In the genomic region with DNA sequence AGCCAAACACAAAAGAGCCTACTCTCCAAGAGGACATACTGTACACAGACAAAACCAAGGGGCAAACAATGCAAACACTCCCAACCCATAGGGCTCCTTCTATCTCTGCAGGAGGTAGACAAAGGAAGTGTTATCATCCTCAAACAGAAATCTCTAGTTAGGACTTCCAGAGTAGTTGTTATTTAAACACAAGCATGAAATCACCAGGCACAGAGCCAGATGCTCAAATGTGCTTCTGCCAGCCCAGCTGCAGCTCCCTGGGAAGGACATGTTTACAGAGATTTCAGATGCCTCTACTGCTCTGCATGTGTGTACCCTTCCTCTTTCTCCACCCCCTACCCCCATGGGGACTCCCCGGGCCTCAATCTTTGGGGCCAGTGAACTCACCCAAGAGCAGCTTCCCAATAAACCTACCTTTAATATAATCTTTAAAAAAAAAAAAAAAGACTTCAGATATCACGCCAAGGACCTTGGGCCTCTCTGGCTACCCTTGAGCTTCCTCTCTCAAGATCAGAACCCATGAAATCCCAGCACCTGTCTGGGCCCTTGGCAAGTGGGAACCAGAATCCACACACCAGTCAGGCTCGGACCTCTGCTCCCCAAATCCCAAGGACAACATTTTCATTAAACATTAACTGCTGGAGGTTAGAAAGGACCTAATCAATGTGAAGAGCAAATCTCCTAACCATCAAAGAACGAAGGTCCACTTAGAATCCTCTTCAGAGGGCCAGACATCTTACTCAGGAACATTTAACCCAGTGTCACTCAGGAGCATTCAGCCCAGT, we compare ENCODE assay signal across 9 mouse cellular contexts. TPM values are rescaled to one million over a fixed set of nuclear protein-coding genes. Genes with fewer than 3 reads are reported as not detected.
DNase-seq lines count a peak whose midpoint lies in the region; ATAC-seq and TF ChIP-seq lines count a peak whose summit lies in the region.
"Had no signal": no experiment of that assay in that cellular context is flagged by ENCODE, and none has a peak within 500 bp of the region (broad histone marks: within the 10 kb centered on the region; RNA-seq: fewer than 3 reads in every experiment).

No protein-coding gene starts in this region.

- peak overlapping the region; percentile 66 for H3K4me2 ChIP-seq in intestine, embryonic 14.5 days (ENCODE audit: low read length)
- H3K4me2 ChIP-seq in limb, embryonic 14.5 days (replicated peaks; ENCODE audit: low read depth, low read length, severe bottlenecking): 0 out of 2 replicates have a peak overlapping the region, but pooled peaks have one; percentile 5

- H3K4me3 ChIP-seq in lung, adult 2 months (replicated peaks; ENCODE audit: extremely low read depth, low read depth, low read length): no peak overlapping the region
- H3K4me3 ChIP-seq in intestine, embryonic 14.5 days (ENCODE audit: low read depth, low read length): no peak overlapping the region; the same call in 1 of the 2 replicates
- H3K4me3 ChIP-seq in limb, embryonic 14.5 days (replicated peaks; ENCODE audit: low read length): no peak overlapping the region
- H3K4me3 ChIP-seq: neural tube, embryonic 12.5 days had no signal

- no peak overlapping the region for H3K27ac ChIP-seq in intestine, embryonic 14.5 days (ENCODE audit: low read depth)
- no peak overlapping the region for H3K27ac ChIP-seq in limb, embryonic 14.5 days (replicated peaks; ENCODE audit: low read depth, low read length)
- H3K27ac ChIP-seq: neural tube, embryonic 12.5 days had no signal

- no peaks in the 10 kb centered on the region for H3K9me3 ChIP-seq in intestine, embryonic 14.5 days (ENCODE audit: control insufficient read depth, low read length)
- no peaks in the 10 kb centered on the region for H3K9me3 ChIP-seq in limb, embryonic 14.5 days (ENCODE audit: control insufficient read depth, low read length)
- H3K9me3 ChIP-seq: neural tube, embryonic 12.5 days had no signal

- peaks cover 11% of the 10 kb centered on the region for H3K4me1 ChIP-seq in lung, adult 2 months (ENCODE audit: control insufficient read depth, insufficient read depth, low read length)
- H3K4me1 ChIP-seq in intestine, embryonic 14.5 days (replicated peaks; ENCODE audit: control insufficient read depth, insufficient read depth, low read length): peaks cover 17% of the 10 kb centered on the region
- H3K4me1 ChIP-seq in limb, embryonic 14.5 days (ENCODE audit: control insufficient read depth, insufficient read depth, low read length): peaks cover 15% of the 10 kb centered on the region; the same call in 1 of the 2 replicates

- DNase-seq in lung, adult 18-20 months: peak; percentile 52 to 66
- no peak for DNase-seq in lung, adult 2 months
- DNase-seq in adrenal gland, postnatal 14 days: peak; percentile 79
- no peak for DNase-seq in intestine, embryonic 14.5 days (ENCODE audit: low spot score)
- DNase-seq in limb, embryonic 14.5 days (ENCODE audit: low spot score): no peak
- peak; percentile 55 to 58 for DNase-seq in right cerebral cortex, postnatal 10 days (ENCODE audit: low spot score in 2 of 2)
- no peak for DNase-seq in spleen, postnatal 14 days (ENCODE audit: low spot score in 2 of 2)

- H3K9ac ChIP-seq in intestine, embryonic 14.5 days (ENCODE audit: low read length): no peak overlapping the region
- H3K9ac ChIP-seq in limb, embryonic 14.5 days (ENCODE audit: low read depth, low read length, severe bottlenecking): no peak overlapping the region
- H3K9ac ChIP-seq: neural tube, embryonic 12.5 days had no signal

- no peak for TF ChIP-seq CTCF in lung, adult 2 months (IDR thresholded peaks at IDR 0.05; ENCODE audit: insufficient read depth, low read length)

- WGBS in lung, adult 2 months: 41% methylated on average over 4 of the region's 4 CpGs
- WGBS in intestine, embryonic 14.5 days: 55% methylated on average over 4 of the region's 4 CpGs
- 85% methylated on average over 4 of the region's 4 CpGs for WGBS in limb, embryonic 14.5 days

- H3K36me3 ChIP-seq in intestine, embryonic 14.5 days (ENCODE audit: control insufficient read depth, insufficient read depth, low read length): peaks cover 9% of the 10 kb centered on the region; the same call in 1 of the 2 replicates
- H3K36me3 ChIP-seq in limb, embryonic 14.5 days (ENCODE audit: control insufficient read depth, insufficient read depth, low read length): peaks cover 3% of the 10 kb centered on the region; the same call in 1 of the 2 replicates

- TF ChIP-seq POLR2A in lung, adult 2 months (IDR thresholded peaks at IDR 0.05; ENCODE audit: borderline replicate concordance, extremely low read depth, low read depth, low read length): no peak
- no peak for TF ChIP-seq POLR2A in limb, embryonic 14.5 days (IDR thresholded peaks at IDR 0.05; ENCODE audit: borderline replicate concordance, extremely low read depth, insufficient read depth, insufficient read length)

- no peak for ATAC-seq in intestine, embryonic 14.5 days (replicated peaks; ENCODE audit: low FRiP score, low TSS enrichment, low read depth)
- ATAC-seq in limb, embryonic 14.5 days (ENCODE audit: low FRiP score, low read depth): no peak
- ATAC-seq in CD4-positive, CD25-positive, alpha-beta regulatory T cell, adult 4 months: no peak

- no peaks in the 10 kb centered on the region for H3K27me3 ChIP-seq in intestine, embryonic 14.5 days (replicated peaks; ENCODE audit: control insufficient read depth, insufficient read depth, low read length)
- H3K27me3 ChIP-seq in limb, embryonic 14.5 days (ENCODE audit: control insufficient read depth, insufficient read depth, low read length): no peaks in the 10 kb centered on the region
- H3K27me3 ChIP-seq: neural tube, embryonic 12.5 days had no signal

RNA-seq across cellular contexts. Expression of gene Shmt1, which starts 3.0 kb away (rescaled TPM):
- 8.1 and 10.6 TPM in 2 replicates for polyA plus RNA-seq in lung, adult 2 months (2012; rRNA removed)
- 87.9 and 89.6 TPM in 2 replicates for total RNA-seq in adrenal gland, postnatal 14 days (2021)
- polyA plus RNA-seq in intestine, embryonic 14.5 days (2014; fragmentation: Nextera tagmentation; extraction: Ambion mirVana): 94.7 and 102 TPM in 2 replicates
- 26.4 and 30.4 TPM in 2 replicates for polyA plus RNA-seq in limb, embryonic 14.5 days (2012; rRNA removed)
- 33.8 and 35.9 TPM in 2 replicates for polyA plus RNA-seq in limb, embryonic 14.5 days (2014; fragmentation: Nextera tagmentation; extraction: Ambion mirVana)
- polyA plus RNA-seq in CD4-positive, CD25-positive, alpha-beta regulatory T cell, adult 4 months (2017; shearing (Covaris generic)): 10 to 100 TPM; 18.6 to 33.7 TPM

RNA-seq across cellular contexts. Expression of gene Dhrs7b, which starts 22.0 kb away (rescaled TPM):
- polyA plus RNA-seq in lung, adult 2 months (2012; rRNA removed): 10.8 and 14.3 TPM in 2 replicates
- 42.8 and 44.0 TPM in 2 replicates for total RNA-seq in adrenal gland, postnatal 14 days (2021)
- 49.4 and 50.3 TPM in 2 replicates for polyA plus RNA-seq in intestine, embryonic 14.5 days (2014; fragmentation: Nextera tagmentation; extraction: Ambion mirVana)
- polyA plus RNA-seq in limb, embryonic 14.5 days (2012; rRNA removed): 17.3 and 18.7 TPM in 2 replicates
- 30.4 and 32.4 TPM in 2 replicates for polyA plus RNA-seq in limb, embryonic 14.5 days (2014; fragmentation: Nextera tagmentation; extraction: Ambion mirVana)
- 10 to 100 TPM; 22.4 to 24.8 TPM for polyA plus RNA-seq in CD4-positive, CD25-positive, alpha-beta regulatory T cell, adult 4 months (2017; shearing (Covaris generic))

RNA-seq across cellular contexts. Expression of gene Smcr8, which starts 31.2 kb away (rescaled TPM):
- 9.4 and 11.5 TPM in 2 replicates for polyA plus RNA-seq in lung, adult 2 months (2012; rRNA removed)
- 20.8 and 22.4 TPM in 2 replicates for total RNA-seq in adrenal gland, postnatal 14 days (2021)
- polyA plus RNA-seq in intestine, embryonic 14.5 days (2014; fragmentation: Nextera tagmentation; extraction: Ambion mirVana): 8.2 and 9.2 TPM in 2 replicates
- 8.8 and 9.0 TPM in 2 replicates for polyA plus RNA-seq in limb, embryonic 14.5 days (2012; rRNA removed)
- polyA plus RNA-seq in limb, embryonic 14.5 days (2014; fragmentation: Nextera tagmentation; extraction: Ambion mirVana): 7.5 and 7.6 TPM in 2 replicates
- 1 to 10 TPM; 5.7 to 6.6 TPM for polyA plus RNA-seq in CD4-positive, CD25-positive, alpha-beta regulatory T cell, adult 4 months (2017; shearing (Covaris generic))

RNA-seq across cellular contexts. Expression of gene Top3a, which starts 31.3 kb away (rescaled TPM):
- 6.1 and 6.9 TPM in 2 replicates for polyA plus RNA-seq in lung, adult 2 months (2012; rRNA removed)
- 9.2 and 9.7 TPM in 2 replicates for total RNA-seq in adrenal gland, postnatal 14 days (2021)
- polyA plus RNA-seq in intestine, embryonic 14.5 days (2014; fragmentation: Nextera tagmentation; extraction: Ambion mirVana): 13.4 and 16.1 TPM in 2 replicates
- polyA plus RNA-seq in limb, embryonic 14.5 days (2012; rRNA removed): 16.9 and 17.5 TPM in 2 replicates
- polyA plus RNA-seq in limb, embryonic 14.5 days (2014; fragmentation: Nextera tagmentation; extraction: Ambion mirVana): 14.3 and 16.2 TPM in 2 replicates
- polyA plus RNA-seq in CD4-positive, CD25-positive, alpha-beta regulatory T cell, adult 4 months (2017; shearing (Covaris generic)): 10 to 100 TPM; 13.8 to 25.0 TPM

Comparison
In these comparisons a context has a peak if more than half of its experiments do, and no peak if none do; other contexts are left out.
1. DNase-seq: peak in lung, adult 18-20 months (2 of 2), adrenal gland, postnatal 14 days (single experiment) and right cerebral cortex, postnatal 10 days (2 of 2); none in lung, adult 2 months (single experiment), intestine, embryonic 14.5 days (single experiment), limb, embryonic 14.5 days (single experiment) and spleen, postnatal 14 days (0 of 2).